In the genomic region with DNA sequence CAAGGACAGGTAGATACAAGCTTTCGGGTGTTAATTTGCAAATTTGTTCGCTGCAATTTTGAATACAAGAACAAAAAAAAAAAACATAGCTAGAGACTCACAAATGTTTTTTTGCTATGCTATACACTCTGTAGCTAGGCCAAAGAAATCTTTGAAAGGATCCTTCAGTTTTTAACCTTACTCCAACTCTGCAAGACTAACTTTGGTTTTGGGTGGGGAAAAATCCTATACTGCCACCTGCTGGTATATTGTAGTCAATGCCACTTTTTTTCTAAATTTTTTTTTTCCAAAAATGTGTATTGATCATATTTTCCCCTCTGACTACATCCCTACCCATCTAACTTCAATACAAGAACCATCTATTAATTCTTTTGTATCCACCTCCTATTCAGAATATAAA, we compare ENCODE assay signal across 10 mouse cellular contexts.
A peak's percentile ranks its signal among the peaks of the same experiment; 100 is the strongest.
DNase-seq lines count a peak whose midpoint lies in the region; ATAC-seq and TF ChIP-seq lines count a peak whose summit lies in the region.
"Had no signal": no experiment of that assay in that cellular context is flagged by ENCODE, and none has a peak within 500 bp of the region (broad histone marks: within the 10 kb centered on the region; RNA-seq: fewer than 3 reads in every experiment).

No protein-coding gene starts in this region.

- H3K9me3 ChIP-seq in hindbrain, embryonic 14.5 days (ENCODE audit: control insufficient read depth, low read length) = no peaks in the 10 kb centered on the region
- H3K9me3 ChIP-seq in hindbrain, embryonic 10.5 days = no peaks in the 10 kb centered on the region
- no peaks in the 10 kb centered on the region for H3K9me3 ChIP-seq in neural tube, embryonic 12.5 days
- no peaks in the 10 kb centered on the region for H3K9me3 ChIP-seq in neural tube, embryonic 15.5 days (replicated peaks)
- H3K9me3 ChIP-seq: embryonic facial prominence, embryonic 12.5 days had no signal

- no peak for TF ChIP-seq CTCF in thymus, adult 2 months (IDR thresholded peaks at IDR 0.05; ENCODE audit: borderline replicate concordance, control insufficient read depth, extremely low read depth, insufficient read depth, low read length, poor library complexity)

- DNase-seq in hindbrain, embryonic 14.5 days (ENCODE audit: low spot score) = peak; percentile 69
- no peak for DNase-seq in hindbrain, embryonic 10.5 days (ENCODE audit: low spot score)
- DNase-seq in embryo, embryonic 11 days = peak; percentile 27
- DNase-seq in splenic B cell, adult 2 months (ENCODE audit: low read depth, low spot score) = peak; percentile 52
- DNase-seq in layer of hippocampus, adult 11-12 months (ENCODE audit: low spot score) = no peak
- no peak for DNase-seq in thymus, adult 2 months

- H3K9ac ChIP-seq in hindbrain, embryonic 14.5 days = no peak overlapping the region
- H3K9ac ChIP-seq in neural tube, embryonic 12.5 days = no peak overlapping the region
- H3K9ac ChIP-seq in neural tube, embryonic 15.5 days (replicated peaks) = no peak overlapping the region
- H3K9ac ChIP-seq: embryonic facial prominence, embryonic 12.5 days had no signal

- H3K36me3 ChIP-seq in hindbrain, embryonic 14.5 days (replicated peaks; ENCODE audit: control insufficient read depth, insufficient read depth) = no peaks in the 10 kb centered on the region; the same call in 1 of the 2 replicates
- H3K36me3 ChIP-seq in hindbrain, embryonic 10.5 days = peaks cover 54% of the 10 kb centered on the region
- H3K36me3 ChIP-seq in neural tube, embryonic 12.5 days = no peaks in the 10 kb centered on the region
- H3K36me3 ChIP-seq in neural tube, embryonic 15.5 days = no peaks in the 10 kb centered on the region
- H3K36me3 ChIP-seq in splenic B cell, adult 2 months (ENCODE audit: control insufficient read depth, insufficient read depth, low read length, poor library complexity, severe bottlenecking) = no peaks in the 10 kb centered on the region
- no peaks in the 10 kb centered on the region for H3K36me3 ChIP-seq in thymus, adult 2 months (ENCODE audit: control insufficient read depth, insufficient read depth, low read length)
- H3K36me3 ChIP-seq: embryonic facial prominence, embryonic 12.5 days had no signal

- H3K4me3 ChIP-seq in hindbrain, embryonic 14.5 days (replicated peaks; ENCODE audit: low read length) = no peak overlapping the region
- H3K4me3 ChIP-seq in hindbrain, embryonic 10.5 days = no peak overlapping the region
- no peak overlapping the region for H3K4me3 ChIP-seq in neural tube, embryonic 12.5 days
- no peak overlapping the region for H3K4me3 ChIP-seq in neural tube, embryonic 15.5 days (replicated peaks)
- H3K4me3 ChIP-seq in thymus, adult 2 months (ENCODE audit: control insufficient read depth, insufficient read depth, low read length) = no peak overlapping the region
- H3K4me3 ChIP-seq: embryonic facial prominence, embryonic 12.5 days had no signal

- no peak for TF ChIP-seq POLR2A in thymus, adult 2 months (IDR thresholded peaks at IDR 0.05; ENCODE audit: control insufficient read depth, extremely low read depth, insufficient read depth, low read length, poor library complexity)

- H3K27ac ChIP-seq in hindbrain, embryonic 14.5 days = no peak overlapping the region
- no peak overlapping the region for H3K27ac ChIP-seq in hindbrain, embryonic 10.5 days
- H3K27ac ChIP-seq in neural tube, embryonic 12.5 days = no peak overlapping the region
- H3K27ac ChIP-seq in neural tube, embryonic 15.5 days (replicated peaks) = no peak overlapping the region
- H3K27ac ChIP-seq in thymus, adult 2 months (ENCODE audit: control insufficient read depth, insufficient read depth, low read length) = no peak overlapping the region
- H3K27ac ChIP-seq: embryonic facial prominence, embryonic 12.5 days had no signal

- ATAC-seq in hindbrain, embryonic 14.5 days (ENCODE audit: low FRiP score) = no peak
- ATAC-seq in neural tube, embryonic 12.5 days (ENCODE audit: low FRiP score, low read depth) = peak; percentile 50; the same call in 1 of the 2 replicates
- no peak for ATAC-seq in neural tube, embryonic 15.5 days (ENCODE audit: low FRiP score)

- no peak overlapping the region for H3K4me2 ChIP-seq in hindbrain, embryonic 14.5 days (replicated peaks)
- no peak overlapping the region for H3K4me2 ChIP-seq in neural tube, embryonic 12.5 days (replicated peaks)
- no peak overlapping the region for H3K4me2 ChIP-seq in neural tube, embryonic 15.5 days
- H3K4me2 ChIP-seq: embryonic facial prominence, embryonic 12.5 days; heart, embryonic 11.5 days had no signal

- no peaks in the 10 kb centered on the region for H3K27me3 ChIP-seq in hindbrain, embryonic 14.5 days (ENCODE audit: control insufficient read depth, insufficient read depth, low read length)
- no peaks in the 10 kb centered on the region for H3K27me3 ChIP-seq in hindbrain, embryonic 10.5 days (ENCODE audit: insufficient read depth, poor library complexity, severe bottlenecking)
- H3K27me3 ChIP-seq in neural tube, embryonic 12.5 days (replicated peaks) = no peaks in the 10 kb centered on the region
- H3K27me3 ChIP-seq in neural tube, embryonic 15.5 days (replicated peaks) = no peaks in the 10 kb centered on the region
- no peaks in the 10 kb centered on the region for H3K27me3 ChIP-seq in splenic B cell, adult 2 months (ENCODE audit: control insufficient read depth, insufficient read depth, low read length, poor library complexity, severe bottlenecking)
- H3K27me3 ChIP-seq in thymus, adult 2 months (ENCODE audit: control insufficient read depth, insufficient read depth, low read length) = no peaks in the 10 kb centered on the region
- H3K27me3 ChIP-seq: embryonic facial prominence, embryonic 12.5 days had no signal

- no peaks in the 10 kb centered on the region for H3K4me1 ChIP-seq in hindbrain, embryonic 14.5 days (replicated peaks; ENCODE audit: control insufficient read depth, insufficient read depth, low read length)
- H3K4me1 ChIP-seq in hindbrain, embryonic 10.5 days (replicated peaks) = no peaks in the 10 kb centered on the region
- no peaks in the 10 kb centered on the region for H3K4me1 ChIP-seq in neural tube, embryonic 12.5 days
- H3K4me1 ChIP-seq in neural tube, embryonic 15.5 days = no peaks in the 10 kb centered on the region
- H3K4me1 ChIP-seq in thymus, adult 2 months (replicated peaks; ENCODE audit: control insufficient read depth, insufficient read depth, low read length) = no peaks in the 10 kb centered on the region
- H3K4me1 ChIP-seq: embryonic facial prominence, embryonic 12.5 days had no signal

- 84% methylated on average over 2 of the region's 2 CpGs for WGBS in hindbrain, embryonic 14.5 days
- 82% methylated on average over 2 of the region's 2 CpGs for WGBS in hindbrain, embryonic 10.5 days
- WGBS in neural tube, embryonic 12.5 days = 80% methylated on average over 2 of the region's 2 CpGs
- 83% methylated on average over 2 of the region's 2 CpGs for WGBS in neural tube, embryonic 15.5 days
- WGBS in thymus, adult 2 months = 81% methylated on average over 2 of the region's 2 CpGs

Comparison
In these comparisons a context has a peak if more than half of its experiments do, and no peak if none do; other contexts are left out.
1. DNase-seq: peak in hindbrain, embryonic 14.5 days (single experiment), embryo, embryonic 11 days (single experiment) and splenic B cell, adult 2 months (single experiment); none in hindbrain, embryonic 10.5 days (single experiment), layer of hippocampus, adult 11-12 months (single experiment) and thymus, adult 2 months (single experiment).